Mouse (Mus musculus): ENCODE data around the gene Gm19345. TPM values are rescaled to one million over a fixed set of nuclear protein-coding genes. Genes with fewer than 3 reads are reported as not detected.

The Gm19345 gene
- polyA plus RNA-seq (2012; rRNA removed; ENCODE audit: low replicate concordance): 0.13 TPM in 1 of 2 replicates, not detected in the other

DNA sequence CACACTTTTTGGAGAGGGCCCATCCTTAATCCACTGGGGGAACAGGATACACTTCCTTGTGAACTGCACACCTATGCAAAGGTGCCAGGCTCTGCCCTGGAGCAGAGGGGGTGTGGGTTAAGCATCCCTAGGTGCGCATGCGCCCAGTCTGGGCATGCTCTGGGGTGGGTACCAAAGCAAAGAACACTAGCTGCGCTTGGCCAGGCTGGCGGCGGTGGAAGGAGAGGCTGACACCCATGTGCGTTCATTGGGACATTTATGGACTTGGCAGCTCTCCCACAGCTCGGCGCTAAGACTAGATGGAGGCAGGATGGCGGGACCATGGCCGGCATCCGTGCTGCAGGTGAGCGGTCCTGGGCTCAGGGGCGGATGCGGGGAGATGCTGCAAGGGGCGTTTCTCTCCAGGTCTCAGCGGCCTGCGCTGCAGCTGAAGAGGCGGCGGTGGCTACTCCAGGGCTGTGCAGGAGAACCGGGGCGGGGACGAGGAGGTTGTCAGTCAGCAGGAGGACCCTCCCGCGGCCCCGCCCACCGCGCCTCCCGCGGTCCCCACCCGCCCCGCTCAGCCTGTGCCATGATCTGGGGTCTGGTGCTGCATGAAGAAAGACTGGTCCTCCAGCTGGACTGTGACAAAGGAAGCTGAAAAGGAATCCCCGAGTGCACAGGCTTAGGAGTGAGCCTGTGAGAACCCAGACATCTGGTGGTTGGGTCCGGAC, at the start of gene Gm19345:
Gm19345 (plus strand) TSS at position 146 of the 713 bp plus-strand sequence.

DNA sequence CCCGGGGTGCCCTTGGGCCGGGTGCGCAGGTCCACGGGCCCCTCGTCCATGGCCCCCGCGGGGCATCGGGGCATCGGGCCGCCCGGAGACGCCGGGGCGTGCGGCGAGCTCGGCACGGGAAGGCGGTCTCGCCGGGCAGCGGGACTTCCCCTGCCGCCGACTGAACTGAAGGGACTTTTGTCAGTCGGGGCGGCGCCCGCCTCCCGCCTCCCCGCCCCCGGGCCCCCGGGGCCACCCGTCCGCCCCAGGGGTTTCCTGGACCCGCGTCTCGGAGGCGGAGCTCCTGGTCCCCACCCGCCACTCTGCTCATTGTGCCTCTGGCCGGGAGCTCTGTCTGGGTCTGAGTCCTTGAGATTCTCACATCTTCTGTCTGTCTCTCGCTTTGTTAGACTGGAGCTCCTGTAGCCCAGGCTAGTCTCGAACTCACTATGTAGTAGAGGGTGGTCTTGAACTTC, 29.2 kb upstream of the Gm19345 start, which contains the start of gene Bcl3:
Bcl3 (minus strand) TSS at position 167 of the 455 bp plus-strand sequence.

DNA sequence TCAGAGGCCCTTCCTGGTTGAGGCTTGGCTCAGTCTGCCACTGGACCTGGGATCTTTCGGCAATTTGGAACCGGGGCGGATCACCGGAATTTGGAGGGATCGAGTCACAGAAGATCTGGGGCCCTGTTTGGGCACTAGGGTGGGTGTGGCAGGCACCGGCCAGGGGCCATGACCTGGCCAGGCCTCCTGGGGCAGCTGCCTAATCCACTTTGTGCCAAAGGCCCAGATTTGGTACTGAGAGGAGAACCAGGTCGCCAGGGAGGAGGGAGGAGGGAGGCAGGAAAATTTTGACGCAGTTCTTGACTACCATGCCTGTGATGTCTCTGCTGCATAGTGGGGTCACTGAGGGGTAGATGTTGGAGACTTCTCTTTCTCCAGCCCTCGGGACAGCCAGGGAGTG, 9.4 kb downstream of the Gm19345 start, which contains the start of gene Ceacam16:
Ceacam16 (minus strand) TSS at position 101 of the 400 bp plus-strand sequence.

DNA sequence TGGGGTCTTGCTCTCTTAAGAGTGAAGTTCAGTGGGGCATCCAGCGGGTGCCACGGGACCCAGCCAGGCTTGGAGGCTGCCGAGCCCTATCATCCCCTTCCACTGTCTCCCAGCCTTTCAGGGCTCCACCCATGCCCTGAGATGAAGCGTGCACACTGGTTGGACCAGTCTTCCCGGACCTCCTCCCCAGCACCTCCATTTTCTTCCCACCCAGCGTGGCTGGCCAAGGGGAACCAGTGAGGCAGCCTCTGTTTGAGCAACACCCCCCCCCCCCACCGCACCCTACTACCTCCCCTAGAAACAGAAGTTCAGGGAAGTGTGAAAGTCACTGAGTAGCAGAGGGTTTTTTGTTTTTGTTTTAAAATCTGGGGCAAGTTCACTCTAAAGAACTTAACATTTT, 36.0 kb downstream of the Gm19345 start, which contains the start of gene Ceacam19:
Ceacam19 (minus strand) TSS at position 117 of the 400 bp plus-strand sequence.

Other genes with a start within 250 kb of the Gm19345 start
- 61.1 and 124 TPM in 2 replicates for gene Clasrp, start 247.5 kb upstream of the Gm19345 start, polyA plus RNA-seq (2012; rRNA removed; ENCODE audit: low replicate concordance)
- gene Relb, start 222.6 kb upstream of the Gm19345 start, polyA plus RNA-seq (2012; rRNA removed; ENCODE audit: low replicate concordance): 28.9 TPM in 2 replicates
- 164 and 172 TPM in 2 replicates for gene Clptm1, start 187.0 kb upstream of the Gm19345 start, polyA plus RNA-seq (2012; rRNA removed; ENCODE audit: low replicate concordance)
- gene Apoc2, start 174.1 kb upstream of the Gm19345 start, polyA plus RNA-seq (2012; rRNA removed; ENCODE audit: low replicate concordance): 7.1 and 7.5 TPM in 2 replicates
- 0.23 and 0.77 TPM in 2 replicates for gene Gm44805, start 170.6 kb upstream of the Gm19345 start, polyA plus RNA-seq (2012; rRNA removed; ENCODE audit: low replicate concordance)
- 1.8 and 3.5 TPM in 2 replicates for gene Apoc4, start 170.5 kb upstream of the Gm19345 start, polyA plus RNA-seq (2012; rRNA removed; ENCODE audit: low replicate concordance)
- gene Apoc1, start 159.3 kb upstream of the Gm19345 start, polyA plus RNA-seq (2012; rRNA removed; ENCODE audit: low replicate concordance): 41.6 and 87.3 TPM in 2 replicates
- 3,005 and 3,861 TPM in 2 replicates for gene Apoe, start 152.8 kb upstream of the Gm19345 start, polyA plus RNA-seq (2012; rRNA removed; ENCODE audit: low replicate concordance)
- 93.4 and 95.3 TPM in 2 replicates for gene Tomm40, start 136.6 kb upstream of the Gm19345 start, polyA plus RNA-seq (2012; rRNA removed; ENCODE audit: low replicate concordance)
- gene Nectin2, start 101.5 kb upstream of the Gm19345 start, polyA plus RNA-seq (2012; rRNA removed; ENCODE audit: low replicate concordance): 51.4 and 81.3 TPM in 2 replicates
- gene Bcam, start 81.0 kb upstream of the Gm19345 start, polyA plus RNA-seq (2012; rRNA removed; ENCODE audit: low replicate concordance): 158 and 187 TPM in 2 replicates
- gene Cblc, start 55.2 kb upstream of the Gm19345 start, polyA plus RNA-seq (2012; rRNA removed; ENCODE audit: low replicate concordance): 0.19 and 14.1 TPM in 2 replicates
- 21.1 and 29.7 TPM in 2 replicates for gene Bcl3, start 29.2 kb upstream of the Gm19345 start, polyA plus RNA-seq (2012; rRNA removed; ENCODE audit: low replicate concordance)
- 0.32 and 0.42 TPM in 2 replicates for gene Ceacam16, start 9.3 kb downstream of the Gm19345 start, polyA plus RNA-seq (2012; rRNA removed; ENCODE audit: low replicate concordance)
- 0.04 and 0.23 TPM in 2 replicates for gene Ceacam19, start 36.0 kb downstream of the Gm19345 start, polyA plus RNA-seq (2012; rRNA removed; ENCODE audit: low replicate concordance)
- gene Pvr, start 69.2 kb downstream of the Gm19345 start, polyA plus RNA-seq (2012; rRNA removed; ENCODE audit: low replicate concordance): 22.2 and 29.8 TPM in 2 replicates
- gene Igsf23, start 98.8 kb downstream of the Gm19345 start, polyA plus RNA-seq (2012; rRNA removed; ENCODE audit: low replicate concordance): 0.07 and 0.10 TPM in 2 replicates
- not detected in 2 replicates for gene Ceacam20, start 113.4 kb downstream of the Gm19345 start, polyA plus RNA-seq (2012; rRNA removed; ENCODE audit: low replicate concordance)
- gene Nlrp9b, start 139.5 kb downstream of the Gm19345 start, polyA plus RNA-seq (2012; rRNA removed; ENCODE audit: low replicate concordance): not detected in 2 replicates
- gene Vmn1r91, start 247.7 kb downstream of the Gm19345 start, polyA plus RNA-seq (2012; rRNA removed; ENCODE audit: low replicate concordance): not detected in 2 replicates

All from subcutaneous adipose tissue, adult 2 months (tissue).